In genomic region chr8:26488590-26488989, GRCm38 (mm10) we compare ENCODE assay signal across 15 mouse cellular contexts.
"Had no signal": no experiment of that assay in that cellular context is flagged by ENCODE, and none has a peak within 500 bp of the region (broad histone marks: within the 10 kb centered on the region; RNA-seq: fewer than 3 reads in every experiment).

No protein-coding gene starts in this region.

- H3K4me1 ChIP-seq: liver, embryonic 15.5 days; megakaryocyte, embryonic 14.5 days; midbrain, embryonic 15.5 days had no signal

- H3K36me3 ChIP-seq: kidney, embryonic 15.5 days; limb, embryonic 10.5 days; liver, embryonic 15.5 days; midbrain, embryonic 15.5 days had no signal

- DNase-seq: kidney, adult 2 months; kidney, postnatal 25 days; lung, postnatal 14 days; right cerebral cortex, adult 18-20 months; right cerebral cortex, postnatal 25 days; thymus, postnatal 4 days had no signal

- H3K4me3 ChIP-seq: kidney, embryonic 15.5 days; left cerebral cortex, adult 2 months; limb, embryonic 10.5 days; liver, embryonic 15.5 days; megakaryocyte, embryonic 14.5 days; midbrain, embryonic 15.5 days had no signal

- H3K9ac ChIP-seq: kidney, embryonic 15.5 days; liver, embryonic 15.5 days; midbrain, embryonic 15.5 days had no signal

- H3K9me3 ChIP-seq: kidney, embryonic 15.5 days; limb, embryonic 10.5 days; liver, embryonic 15.5 days; midbrain, embryonic 15.5 days had no signal

- H3K27me3 ChIP-seq: liver, embryonic 15.5 days; megakaryocyte, embryonic 14.5 days; midbrain, embryonic 15.5 days had no signal

- H3K27ac ChIP-seq: kidney, embryonic 15.5 days; left cerebral cortex, adult 2 months; limb, embryonic 10.5 days; liver, embryonic 15.5 days; macrophage; midbrain, embryonic 15.5 days had no signal

- H3K4me2 ChIP-seq: kidney, embryonic 15.5 days; liver, embryonic 11.5 days; liver, embryonic 15.5 days; midbrain, embryonic 11.5 days; midbrain, embryonic 15.5 days had no signal

- ATAC-seq: midbrain, embryonic 15.5 days had no signal
